Mouse (Mus musculus) embryonic fibroblast, embryonic 13.5 days (primary cell): ENCODE data around the gene Coa5.

Experiments
- CTCF ChIP-seq: IDR thresholded peaks from 2 replicates; pipeline ENCODE4 v1.5.1; 2011; ENCODE audit warnings: mild to moderate bottlenecking, control low read depth, low read length, moderate library complexity, borderline replicate concordance; ENCODE audit not compliant: insufficient read depth
- POLR2A ChIP-seq: IDR thresholded peaks from 2 replicates; pipeline ENCODE4 v1.6.1; 2011; ENCODE audit warnings: low read depth, mild to moderate bottlenecking, control low read depth, low read length, moderate library complexity

- no peak for TF ChIP-seq CTCF
- TF ChIP-seq POLR2A: no peak
Observed at GRCm38 (mm10) chr1:37477928-37478327, 48.0 kb upstream of the Coa5 start.
